Mouse (Mus musculus): ENCODE measurements at regions not wholly inside any gene's neighbourhood (a gene's known extent, or its start where the extent isn't known, plus 50 kb on each side); places are given as distances from the start of the nearest gene placed in this dataset.
"Not testable (repeated sequence)": the region's sequence is repeated elsewhere in the genome, so short reads cannot be mapped to it uniquely, and the experiment has no call there.

DNA sequence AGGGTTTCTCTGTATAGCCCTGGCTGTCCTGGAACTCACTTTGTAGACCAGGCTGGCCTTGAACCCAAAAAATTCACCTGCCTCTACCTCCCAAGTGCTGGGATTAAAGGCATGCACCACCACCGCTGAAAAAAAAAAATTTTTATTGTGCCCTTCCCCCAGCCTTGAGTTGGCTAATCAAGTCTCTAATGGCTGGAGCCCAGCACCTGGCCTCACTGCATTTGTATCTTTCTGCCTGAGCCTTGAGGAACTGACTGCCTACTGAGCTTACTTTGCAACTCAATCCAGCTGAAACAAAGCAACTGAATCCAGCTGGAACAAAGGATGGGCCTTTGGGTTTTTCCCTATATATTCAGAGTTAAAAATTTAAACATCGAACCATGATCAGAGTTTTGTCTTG, 153.3 kb upstream of the Ccnh start:
- no peak overlapping the region for H3K9ac ChIP-seq
- no peaks in the 10 kb centered on the region for H3K4me1 ChIP-seq (replicated peaks)
- H3K27me3 ChIP-seq, result no peaks in the 10 kb centered on the region
- WGBS, result 76% methylated on average over 2 of the region's 2 CpGs
- H3K9me3 ChIP-seq, result 0 out of 2 replicates have a peak, but pooled peaks cover 4% of the 10 kb centered on the region
- ATAC-seq (ENCODE audit: low FRiP score), result no peak
- no peak overlapping the region for H3K27ac ChIP-seq
- H3K4me3 ChIP-seq, result no peak overlapping the region
- no peaks in the 10 kb centered on the region for H3K36me3 ChIP-seq
- no peak overlapping the region for H3K4me2 ChIP-seq

DNA sequence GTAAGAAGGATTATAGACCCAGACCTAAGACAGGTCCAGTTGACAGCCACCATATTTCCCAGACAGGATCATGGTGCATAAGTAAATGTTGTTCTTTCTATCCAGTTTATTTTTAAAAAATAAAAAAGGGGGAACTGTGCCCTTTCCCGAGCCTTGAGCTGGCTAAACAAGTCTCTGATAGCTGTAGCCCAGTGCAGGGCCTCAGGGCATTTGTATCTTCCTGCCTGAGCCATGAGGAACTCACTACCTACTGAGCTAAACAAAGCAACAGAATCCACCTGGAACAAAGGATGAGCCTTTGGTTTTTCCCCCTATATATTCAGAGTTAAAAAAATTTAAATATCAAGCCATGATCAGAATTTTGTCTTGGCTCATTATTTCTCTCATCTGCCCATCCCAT, 152.4 kb upstream of the Ccnh start:
- Histone ChIP-seq H3K36me3 (no peaks in the 10 kb centered on the region), H3K4me3 (no peak overlapping the region), H3K9me3 (0 out of 2 replicates have a peak, but pooled peaks cover 4% of the 10 kb centered on the region), H3K4me2 (no peak overlapping the region), H3K4me1 (replicated peaks) (no peaks in the 10 kb centered on the region), H3K27ac (no peak overlapping the region), H3K27me3 (no peaks in the 10 kb centered on the region), H3K9ac (no peak overlapping the region)
- 88% methylated on average over 1 of the region's 1 CpGs for WGBS
- ATAC-seq (ENCODE audit: low FRiP score), result no peak

- Histone ChIP-seq H3K27ac (peak overlapping the region; percentile 80), H3K4me1 (replicated peaks) (peaks cover 4% of the 10 kb centered on the region), H3K4me3 (no peak overlapping the region), H3K9ac (no peak overlapping the region), H3K27me3 (no peaks in the 10 kb centered on the region), H3K9me3 (no peaks in the 10 kb centered on the region), H3K4me2 (no peak overlapping the region), H3K36me3 (no peaks in the 10 kb centered on the region)
- peak; percentile 90 for ATAC-seq (ENCODE audit: low FRiP score)
- 21% methylated on average over 6 of the region's 6 CpGs for WGBS
These were observed 122.3 kb upstream of the Ccnh start for GRCm38 (mm10) chr13:85066585-85067550.

DNA sequence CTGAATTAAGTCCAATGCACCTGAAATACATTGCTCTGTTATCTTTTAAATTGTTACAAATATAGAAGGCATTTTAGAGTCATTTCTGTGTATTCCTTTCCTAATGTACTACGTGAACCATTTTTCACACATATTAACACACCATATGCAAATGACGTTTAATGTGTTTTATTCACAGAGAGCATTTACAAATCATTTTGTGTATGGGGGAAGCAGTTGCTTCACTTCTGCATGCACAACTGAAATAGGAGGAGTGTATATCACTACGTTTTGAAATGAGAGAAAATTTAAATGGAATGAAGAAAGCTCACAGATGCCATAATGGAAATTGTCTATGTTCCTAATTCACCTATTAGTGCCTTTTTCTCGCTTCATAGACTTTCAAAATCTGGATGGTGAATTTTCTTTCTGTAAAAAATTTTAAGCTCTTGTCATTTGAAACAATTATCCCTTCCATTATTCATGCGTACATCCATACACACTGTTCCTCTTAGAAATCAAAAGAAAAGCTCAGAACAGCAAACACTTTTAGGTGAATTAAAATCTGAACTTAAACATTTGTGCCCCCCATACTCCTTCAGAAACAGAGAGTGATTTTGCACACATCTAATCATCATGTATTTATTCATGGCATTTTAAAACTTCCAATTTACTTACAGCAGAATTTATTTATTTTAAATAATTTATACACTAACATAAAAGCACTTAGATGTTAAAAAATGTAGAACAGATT, 121.5 kb upstream of the Ccnh start:
- no peaks in the 10 kb centered on the region for H3K9me3 ChIP-seq
- H3K36me3 ChIP-seq, result no peaks in the 10 kb centered on the region
- peak; percentile 37 for ATAC-seq (ENCODE audit: low FRiP score)
- 39% methylated on average over 5 of the region's 5 CpGs for WGBS
- no peaks in the 10 kb centered on the region for H3K27me3 ChIP-seq
- no peak overlapping the region for H3K4me2 ChIP-seq
- H3K4me1 ChIP-seq (replicated peaks), result peaks cover 4% of the 10 kb centered on the region
- peak overlapping the region; percentile 80 for H3K27ac ChIP-seq
- H3K4me3 ChIP-seq, result no peak overlapping the region
- H3K9ac ChIP-seq, result no peak overlapping the region

DNA sequence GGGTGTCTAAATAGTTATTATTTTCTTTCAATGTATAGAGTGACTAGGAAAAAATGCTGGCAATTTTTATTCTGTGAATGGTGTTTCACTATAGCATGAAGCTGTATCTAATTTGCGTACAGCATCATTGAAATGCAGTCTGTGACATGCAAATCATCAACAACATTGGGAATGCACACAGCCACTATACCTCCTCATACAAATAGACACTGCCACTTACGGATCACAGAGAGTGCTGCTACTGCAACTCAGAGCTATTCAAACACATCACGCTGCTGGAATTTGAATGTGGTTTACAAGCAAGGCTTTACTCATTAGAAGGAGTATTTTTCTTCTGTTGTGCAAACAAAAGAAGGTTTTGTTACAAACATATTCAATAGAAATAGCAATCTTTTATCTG, 120.8 kb upstream of the Ccnh start:
- H3K27ac ChIP-seq, result peak overlapping the region; percentile 78
- no peaks in the 10 kb centered on the region for H3K27me3 ChIP-seq
- no peaks in the 10 kb centered on the region for H3K36me3 ChIP-seq
- no peaks in the 10 kb centered on the region for H3K9me3 ChIP-seq
- ATAC-seq (ENCODE audit: low FRiP score), result peak; percentile 78
- no peak overlapping the region for H3K4me2 ChIP-seq
- peaks cover 4% of the 10 kb centered on the region for H3K4me1 ChIP-seq (replicated peaks)
- no peak overlapping the region for H3K9ac ChIP-seq
- WGBS, result 22% methylated on average over 3 of the region's 3 CpGs
- no peak overlapping the region for H3K4me3 ChIP-seq

GRCm38 (mm10) chr13:85083335-85083734, 105.9 kb upstream of the Ccnh start:
- no peak for ATAC-seq (ENCODE audit: low FRiP score)
- no peak overlapping the region for H3K4me2 ChIP-seq
- no peak overlapping the region for H3K4me3 ChIP-seq
- no peaks in the 10 kb centered on the region for H3K27me3 ChIP-seq
- no peaks in the 10 kb centered on the region for H3K36me3 ChIP-seq
- 81% methylated on average over 5 of the region's 5 CpGs for WGBS
- H3K4me1 ChIP-seq (replicated peaks), result no peaks in the 10 kb centered on the region
- H3K27ac ChIP-seq, result no peak overlapping the region
- H3K9ac ChIP-seq, result no peak overlapping the region
- H3K9me3 ChIP-seq, result no peaks in the 10 kb centered on the region

DNA sequence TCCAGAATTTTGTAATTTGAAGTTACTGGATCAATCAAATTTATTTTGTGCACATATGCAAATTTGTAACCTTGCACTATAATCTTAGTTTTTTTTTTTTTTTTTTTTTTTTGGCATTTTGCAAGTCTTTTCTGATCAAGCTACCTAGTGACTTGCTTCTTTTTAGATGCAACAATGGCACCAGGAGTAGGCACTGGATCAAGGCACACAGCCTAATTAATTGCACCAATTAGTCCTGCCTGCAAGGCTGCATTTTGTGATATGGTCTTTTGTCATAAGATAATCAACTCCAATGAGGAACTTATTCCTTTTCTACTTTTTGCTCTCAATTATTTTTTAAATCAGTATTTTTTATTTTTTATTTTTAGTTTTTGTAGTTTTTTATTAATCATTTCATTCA, 105.5 kb upstream of the Ccnh start:
- no peak overlapping the region for H3K27ac ChIP-seq
- no peaks in the 10 kb centered on the region for H3K4me1 ChIP-seq (replicated peaks)
- no peak for ATAC-seq (ENCODE audit: low FRiP score)
- H3K4me3 ChIP-seq, result no peak overlapping the region
- no peak overlapping the region for H3K9ac ChIP-seq
- no peaks in the 10 kb centered on the region for H3K9me3 ChIP-seq
- no peaks in the 10 kb centered on the region for H3K27me3 ChIP-seq
- no peaks in the 10 kb centered on the region for H3K36me3 ChIP-seq
- no peak overlapping the region for H3K4me2 ChIP-seq

DNA sequence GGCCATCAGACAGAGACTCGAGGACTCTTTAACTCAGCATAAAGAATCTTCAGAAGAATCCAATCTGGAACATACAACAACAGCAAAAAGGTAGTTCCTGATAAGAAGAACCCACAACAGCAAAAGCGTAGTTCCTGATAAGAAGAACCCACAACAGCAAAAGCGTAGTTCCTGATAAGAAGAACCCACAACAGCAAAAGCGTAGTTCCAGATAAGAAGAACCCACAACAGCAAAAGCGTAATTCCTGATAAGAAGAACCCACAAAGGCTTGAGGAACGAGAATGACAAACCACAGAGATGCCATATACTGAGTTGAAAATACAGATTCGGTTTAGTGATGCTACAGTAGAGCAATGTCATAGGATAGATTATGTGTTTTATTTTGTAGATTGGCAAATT, 93.0 kb upstream of the Ccnh start:
- Histone ChIP-seq H3K9ac (no peak overlapping the region), H3K4me1 (replicated peaks) (no peaks in the 10 kb centered on the region), H3K4me3 (no peak overlapping the region), H3K36me3 (no peaks in the 10 kb centered on the region), H3K27me3 (no peaks in the 10 kb centered on the region), H3K4me2 (no peak overlapping the region), H3K27ac (no peak overlapping the region), H3K9me3 (peaks cover 7% of the 10 kb centered on the region; the same call in 1 of the 2 replicates)
- no peak for ATAC-seq (ENCODE audit: low FRiP score)
- WGBS, result 89% methylated on average over 7 of the region's 7 CpGs

- ATAC-seq (ENCODE audit: low FRiP score), result 0 out of 2 replicates have a peak, but pooled peaks have one; percentile 40
- 48% methylated on average over 2 of the region's 2 CpGs for WGBS
- H3K27ac ChIP-seq, result no peak overlapping the region
- no peaks in the 10 kb centered on the region for H3K9me3 ChIP-seq
- H3K4me2 ChIP-seq, result no peak overlapping the region
- no peaks in the 10 kb centered on the region for H3K36me3 ChIP-seq
- H3K9ac ChIP-seq, result no peak overlapping the region
- no peaks in the 10 kb centered on the region for H3K4me1 ChIP-seq (replicated peaks)
- no peaks in the 10 kb centered on the region for H3K27me3 ChIP-seq
- no peak overlapping the region for H3K4me3 ChIP-seq
These were observed 65.9 kb upstream of the Ccnh start for GRCm38 (mm10) chr13:85123309-85123708.

GRCm38 (mm10) chr13:85126573-85127547, 62.3 kb upstream of the Ccnh start:
- H3K9ac ChIP-seq; H3K4me1 ChIP-seq (replicated peaks); H3K9me3 ChIP-seq; H3K36me3 ChIP-seq; H3K4me2 ChIP-seq; H3K4me3 ChIP-seq; H3K27me3 ChIP-seq; H3K27ac ChIP-seq: not testable (repeated sequence)
- ATAC-seq (ENCODE audit: low FRiP score), result peak; percentile 100
- WGBS, result 81% methylated on average over 18 of the region's 18 CpGs

GRCm38 (mm10) chr13:85127548-85127925, 61.7 kb upstream of the Ccnh start:
- no peaks in the 10 kb centered on the region for H3K36me3 ChIP-seq
- no peaks in the 10 kb centered on the region for H3K4me1 ChIP-seq (replicated peaks)
- no peak overlapping the region for H3K4me3 ChIP-seq
- no peak overlapping the region for H3K27ac ChIP-seq
- 85% methylated on average over 1 of the region's 1 CpGs for WGBS
- no peak overlapping the region for H3K9ac ChIP-seq
- H3K9me3 ChIP-seq, result no peaks in the 10 kb centered on the region
- ATAC-seq (ENCODE audit: low FRiP score), result no peak
- no peaks in the 10 kb centered on the region for H3K27me3 ChIP-seq
- no peak overlapping the region for H3K4me2 ChIP-seq

Measured in hindbrain, embryonic 13.5 days (tissue).